Mouse (Mus musculus) heart, adult 9 months (tissue): ENCODE results near the gene Renbp.

Source experiments
- DNase-seq, 2 experiments: peaks; one replicate each; pipeline ENCODE4 v3.0.0; 2022; ENCODE audit warnings: low spot score in 2 of 2

Renbp gene

DNA sequence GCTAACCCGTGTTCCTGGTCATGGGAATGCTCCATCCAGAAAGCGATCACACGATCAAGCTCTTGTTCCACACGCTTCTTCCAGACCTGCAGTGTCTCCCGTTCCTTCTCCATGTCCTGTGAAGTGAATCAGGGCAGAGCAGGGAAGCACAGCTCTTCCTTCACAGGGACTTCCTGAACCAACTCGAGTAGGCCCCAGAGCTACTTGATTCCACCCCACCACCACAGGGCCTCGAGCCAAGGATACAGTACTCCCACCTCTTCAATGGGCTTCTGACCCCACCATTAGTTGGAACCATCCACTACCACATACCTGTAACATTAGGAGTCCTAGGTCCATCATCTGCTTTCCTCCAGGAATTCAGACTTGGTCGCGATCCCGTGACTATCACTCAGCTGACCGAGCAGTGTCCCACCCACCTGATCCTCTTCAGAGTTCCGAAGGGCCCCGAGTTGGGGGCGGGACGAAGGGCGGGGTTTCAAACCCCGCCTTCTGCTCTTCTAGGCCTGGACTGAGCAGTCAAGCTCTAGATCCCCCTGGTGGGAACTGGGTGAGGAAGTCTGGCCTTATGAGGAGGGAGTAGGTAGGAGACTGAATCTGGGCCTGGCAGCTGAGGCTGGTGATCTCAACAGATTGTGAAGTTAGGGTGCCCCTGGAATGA lies at the start of gene Renbp:
Gene Renbp, minus strand, starts transcription at position 449 of the 661 bp plus-strand sequence.
- peak; percentile 68 to 77 for DNase-seq

DNA sequence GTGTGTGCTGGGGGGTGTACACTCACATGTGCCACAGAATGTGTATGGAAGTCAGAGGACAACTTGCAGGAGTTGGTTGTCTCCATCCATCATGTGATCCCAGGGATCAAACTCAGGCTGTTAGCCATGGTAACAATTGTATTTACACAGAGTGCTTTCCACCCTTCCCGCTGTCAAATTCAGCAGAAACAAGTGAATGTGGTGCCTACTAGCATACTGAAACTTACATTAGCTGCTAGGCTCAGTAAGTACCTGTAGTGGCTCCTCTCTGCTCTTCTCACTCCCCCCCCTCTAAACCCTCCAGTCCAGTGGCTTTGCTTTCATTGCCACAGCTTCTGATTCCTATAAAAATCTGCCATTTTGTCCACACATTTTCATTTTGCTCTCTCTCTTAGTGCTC lies 47.1 kb upstream of the Renbp start:
- DNase-seq = no peak

DNA sequence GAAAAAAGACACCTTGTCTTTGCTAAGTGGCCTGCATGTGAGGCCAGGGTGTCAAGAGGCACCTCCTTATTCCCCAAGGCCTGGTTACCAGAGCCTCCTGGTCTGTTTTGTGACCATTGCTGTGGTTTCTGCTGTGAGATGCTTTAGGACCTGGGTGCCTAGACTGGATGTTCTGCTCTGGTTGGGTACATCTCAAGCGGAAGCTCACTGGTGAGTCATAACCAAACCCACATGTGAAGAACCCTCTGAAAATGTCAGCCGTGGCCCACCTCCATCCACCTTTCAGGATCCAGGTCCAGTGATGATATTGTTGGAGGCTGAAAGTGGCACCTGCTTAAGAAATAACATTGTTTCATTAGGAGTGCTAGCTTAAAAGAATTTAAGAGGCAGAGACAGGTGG lies 45.6 kb upstream of the Renbp start:
- DNase-seq = no peak

DNA sequence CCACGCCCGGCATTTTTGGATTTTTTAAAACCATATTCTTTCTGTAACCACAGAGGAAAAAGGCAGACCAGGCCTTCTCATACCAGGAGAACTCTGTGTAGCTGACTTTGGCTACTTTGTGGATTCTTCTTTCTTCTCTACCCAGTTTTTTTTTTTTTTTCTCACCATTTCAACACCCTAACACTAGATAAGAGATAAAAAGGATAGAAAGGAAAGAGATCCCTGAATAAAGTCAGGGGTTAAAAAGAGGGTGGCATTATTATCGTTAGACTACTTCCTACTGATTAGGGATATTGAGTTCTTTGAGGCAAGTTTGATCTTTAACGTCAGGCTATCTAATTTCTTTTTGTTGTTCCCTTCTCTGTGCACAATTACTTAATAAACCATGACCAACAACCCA lies 42.1 kb upstream of the Renbp start:
- DNase-seq = no peak

DNA sequence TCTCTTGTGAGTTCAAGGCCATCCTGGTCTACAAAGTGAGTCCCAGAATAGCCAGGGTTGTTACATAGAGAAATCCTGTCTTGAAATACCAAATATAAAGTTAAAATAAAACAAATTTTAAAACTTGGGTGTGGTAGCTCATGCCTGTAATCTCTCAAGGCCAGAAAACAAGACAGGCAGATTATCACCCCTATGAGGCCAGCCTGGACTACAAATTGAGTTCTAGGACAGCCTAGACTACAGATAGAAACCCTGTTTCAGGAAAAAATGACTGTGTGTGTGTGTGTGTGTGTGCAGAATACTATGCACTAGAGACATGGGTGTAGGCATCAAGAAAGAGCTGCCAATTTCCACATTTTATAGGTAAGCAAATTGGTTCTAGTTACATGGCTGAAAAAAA lies 40.1 kb upstream of the Renbp start:
- no peak for DNase-seq

- no peak for DNase-seq
Observed at GRCm38 (mm10) chrX:73969729-73970128, 39.1 kb upstream of the Renbp start.

DNA sequence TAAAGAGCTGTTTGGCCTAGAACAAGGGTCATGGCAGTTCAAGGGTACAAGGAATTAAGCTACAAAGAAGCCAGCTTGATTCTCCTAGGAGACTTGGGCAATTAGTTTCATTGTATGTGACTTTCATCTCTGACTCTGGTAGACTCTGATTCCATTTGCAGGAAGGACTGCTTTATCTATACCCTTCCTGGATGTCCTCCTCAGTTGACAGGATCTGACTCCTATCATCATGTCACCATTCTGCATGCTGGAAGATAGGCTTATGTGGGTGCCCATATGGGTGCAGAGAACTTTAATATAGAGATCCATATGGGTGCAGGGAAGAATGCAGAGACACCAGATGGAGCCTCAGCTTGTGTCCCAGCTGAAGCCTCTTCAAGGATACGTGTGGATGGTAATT lies 38.5 kb upstream of the Renbp start:
- no peak for DNase-seq

- DNase-seq = peak; percentile 91 to 92
Observed at GRCm38 (mm10) chrX:73967177-73968075, 36.8 kb upstream of the Renbp start.

- DNase-seq = peak; percentile 87 to 91
Observed at GRCm38 (mm10) chrX:73966248-73967176, 35.9 kb upstream of the Renbp start, which contains the start of gene Hcfc1. Gene Hcfc1 (minus strand): TSS chrX:73966357.

- peak; percentile 35 to 41 for DNase-seq
Observed at GRCm38 (mm10) chrX:73965307-73965706, 34.7 kb upstream of the Renbp start.

- peak in 1 of 2 experiments; percentile 13 for DNase-seq
Observed at GRCm38 (mm10) chrX:73964363-73964762, 33.7 kb upstream of the Renbp start.

- DNase-seq = no peak
Observed at GRCm38 (mm10) chrX:73954988-73955387, 24.3 kb upstream of the Renbp start.

- no peak for DNase-seq
Observed at GRCm38 (mm10) chrX:73952603-73953002, 22.0 kb upstream of the Renbp start.

GRCm38 (mm10) chrX:73949341-73949740 lies 18.7 kb upstream of the Renbp start:
- no peak for DNase-seq

DNA sequence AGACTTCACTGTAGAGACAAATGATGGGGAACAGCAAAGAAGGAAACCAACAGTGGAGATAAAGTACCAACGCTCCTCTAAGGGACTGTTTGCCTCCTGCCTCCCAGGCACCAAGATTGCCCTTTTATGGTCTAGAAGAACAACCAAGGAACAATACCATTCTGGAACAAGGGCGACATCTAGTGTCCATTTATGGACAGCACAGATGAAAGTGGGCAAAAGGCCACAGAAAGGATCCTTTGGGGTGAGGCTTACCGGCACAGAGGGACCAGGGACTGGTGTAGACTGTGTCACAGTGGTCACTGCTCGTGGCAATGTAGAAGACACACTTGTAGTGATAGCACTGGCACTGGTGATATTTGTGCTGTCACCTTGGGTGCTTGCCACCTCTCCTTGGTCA lies 18.0 kb upstream of the Renbp start:
- DNase-seq = peak; percentile 37 to 65

DNA sequence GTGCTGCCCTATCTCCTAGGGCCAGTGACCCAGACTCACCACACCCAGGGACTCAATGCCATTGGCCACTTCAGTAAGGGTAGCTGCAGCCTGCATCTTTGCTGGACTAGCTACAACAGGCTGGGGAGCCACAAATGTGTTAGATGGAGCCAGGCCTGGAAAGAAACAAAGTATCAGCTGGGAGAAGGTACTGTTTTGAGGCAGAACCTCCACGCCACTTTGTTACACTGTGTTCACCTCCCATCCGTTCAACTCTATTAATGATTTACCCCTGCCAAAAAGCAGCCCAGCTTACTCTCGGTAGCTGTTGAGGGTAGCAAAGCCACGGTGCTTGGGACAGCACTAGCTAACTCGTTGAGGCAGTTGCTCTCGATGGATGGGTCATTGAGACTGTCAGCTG lies 16.2 kb upstream of the Renbp start:
- DNase-seq = no peak

DNA sequence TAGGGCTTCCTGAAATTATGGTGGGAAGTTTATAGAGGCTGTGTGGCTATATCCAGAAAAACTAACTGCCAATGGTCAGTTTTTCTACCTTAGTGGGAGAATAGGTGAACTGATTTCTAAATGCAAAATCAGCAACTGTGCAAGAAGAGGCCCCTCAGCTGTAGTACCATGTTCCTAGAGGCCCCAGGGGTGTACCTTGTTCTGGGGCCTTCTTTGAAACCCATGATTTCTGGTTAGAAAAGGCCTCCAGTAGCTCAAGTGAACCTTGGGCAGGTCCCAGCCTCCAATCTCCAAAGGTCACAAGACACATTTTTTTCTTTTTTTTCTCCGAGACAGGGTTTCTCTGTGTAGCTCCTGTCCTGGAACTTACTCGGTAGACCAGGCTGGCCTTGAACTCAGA lies 11.6 kb upstream of the Renbp start:
- DNase-seq = no peak

- no peak for DNase-seq
Observed at GRCm38 (mm10) chrX:73941860-73942259, 11.2 kb upstream of the Renbp start.

DNA sequence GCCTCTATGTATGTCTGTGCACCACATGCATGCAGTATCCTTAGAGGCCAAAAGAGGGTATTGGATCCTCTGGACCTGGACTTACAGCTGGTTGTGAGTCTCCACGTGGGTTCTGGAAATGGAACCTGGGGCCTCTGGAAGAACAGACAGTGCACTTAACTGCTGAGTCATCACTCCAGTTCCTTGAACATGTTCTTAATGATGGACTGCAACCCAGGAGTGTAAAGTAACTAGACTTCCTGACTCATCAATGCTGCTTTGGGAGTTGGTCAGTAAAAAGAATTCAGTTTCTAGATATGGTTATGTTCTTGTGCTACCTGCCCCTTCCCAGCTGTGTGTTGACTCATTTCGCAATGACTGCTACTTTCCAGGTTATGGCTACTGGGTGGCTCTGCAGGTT lies 1.2 kb upstream of the Renbp start:
- no peak for DNase-seq

- no peak for DNase-seq
Observed at GRCm38 (mm10) chrX:73922550-73922882, 8.1 kb downstream of the Renbp start.

GRCm38 (mm10) chrX:73921823-73922549 lies 8.7 kb downstream of the Renbp start, which contains the start of the genes Arhgap4 and Naa10:
Gene Arhgap4 (minus strand): TSS chrX:73921870.
Gene Naa10 (minus strand): TSS chrX:73921944.
- DNase-seq = peak; percentile 86 to 89
